Mouse (Mus musculus): ENCODE measurements at regions not wholly inside any gene's neighbourhood (a gene's known extent, or its start where the extent isn't known, plus 50 kb on each side); places are given as distances from the start of the nearest gene placed in this dataset.

GRCm38 (mm10) chrX:16421159-16421558 lies 101.5 kb upstream of the Cypt1 start:
- TF ChIP-seq CTCF (conservative IDR thresholded peaks at IDR 0.05), result no peak
- DNase-seq (ENCODE audit: low spot score in 2 of 2), result peak in 1 of 2 experiments; percentile 1
- H3K4me3 ChIP-seq, result no peak overlapping the region
- no peak overlapping the region for H3K27ac ChIP-seq

GRCm38 (mm10) chrX:16421663-16422062 lies 101.0 kb upstream of the Cypt1 start:
- no peak for DNase-seq (ENCODE audit: low spot score in 2 of 2)
- no peak overlapping the region for H3K27ac ChIP-seq
- H3K4me3 ChIP-seq, result no peak overlapping the region
- TF ChIP-seq CTCF (conservative IDR thresholded peaks at IDR 0.05), result no peak

- no peak for DNase-seq (ENCODE audit: low spot score in 2 of 2)
- H3K27ac ChIP-seq, result no peak overlapping the region
- peak; percentile 69 for TF ChIP-seq CTCF (conservative IDR thresholded peaks at IDR 0.05)
- no peak overlapping the region for H3K4me3 ChIP-seq
Observed at GRCm38 (mm10) chrX:16438088-16438487, 84.6 kb upstream of the Cypt1 start.

GRCm38 (mm10) chrX:16450496-16451078 lies 72.1 kb upstream of the Cypt1 start:
- DNase-seq (ENCODE audit: low spot score in 2 of 2), result peak; percentile 32 to 34
- no peak overlapping the region for H3K4me3 ChIP-seq
- TF ChIP-seq CTCF (conservative IDR thresholded peaks at IDR 0.05), result peak; percentile 84
- no peak overlapping the region for H3K27ac ChIP-seq
